Mouse (Mus musculus): ENCODE measurements around the gene Ttll7. TPM values are rescaled to one million over a fixed set of nuclear protein-coding genes. Genes with fewer than 3 reads are reported as not detected.

Ttll7 gene
- polyA plus RNA-seq, 1 experiment from 2014 or later, result 5.5 TPM

DNA sequence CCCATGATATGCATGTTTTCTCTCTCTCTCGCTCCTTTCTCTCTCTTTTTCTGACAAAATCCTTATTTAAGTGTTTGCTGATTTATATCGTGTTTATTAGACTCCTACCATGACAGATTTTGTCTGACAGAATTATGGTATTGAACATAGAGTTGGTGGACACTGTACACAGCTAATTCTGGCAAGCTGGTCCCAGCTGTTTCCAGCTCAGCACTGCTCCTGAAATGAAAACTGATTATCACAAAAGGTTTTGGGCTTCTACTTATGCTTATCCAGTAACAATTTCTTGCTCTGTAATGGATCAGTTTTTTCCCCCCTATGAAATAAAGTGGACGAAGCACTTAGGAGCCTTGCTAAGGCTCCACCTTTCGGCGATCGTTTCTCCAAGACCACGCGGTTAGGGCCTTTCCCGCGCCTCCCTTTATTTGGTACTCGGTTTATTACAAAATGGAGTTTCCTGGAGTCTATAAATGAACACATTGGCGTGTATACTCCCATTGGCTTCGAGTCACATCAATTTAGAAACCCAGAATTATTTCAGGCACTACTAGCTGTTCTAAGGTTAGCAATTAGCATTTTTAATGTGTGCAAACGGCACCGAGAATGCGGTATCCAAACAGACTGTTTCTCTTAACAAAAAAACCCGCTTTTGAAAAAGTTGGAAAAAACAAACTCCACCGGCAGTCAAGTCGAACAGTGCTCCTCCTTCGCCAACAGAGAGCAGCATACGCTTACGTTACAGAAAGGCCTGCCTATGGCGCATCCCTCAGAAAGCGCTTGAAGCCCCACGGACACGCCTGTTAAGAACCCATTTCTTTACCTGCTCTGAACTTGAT is 141.9 kb downstream of the Ttll7 start:
- DNase-seq (ENCODE audit: low spot score) (peak; percentile 74), ATAC-seq (replicated peaks; ENCODE audit: low FRiP score) (peak; percentile 87)
- H3K27me3 ChIP-seq (ENCODE audit: control insufficient read depth, insufficient read depth, low read length), result no peaks in the 10 kb centered on the region
- H3K9ac ChIP-seq (ENCODE audit: low read length), result no peak overlapping the region
- 47% methylated on average over 26 of the region's 26 CpGs for WGBS
- no peak overlapping the region for H3K27ac ChIP-seq (ENCODE audit: low read depth, low read length)
- H3K4me3 ChIP-seq (ENCODE audit: low read depth, low read length), result no peak overlapping the region
- no peaks in the 10 kb centered on the region for H3K4me1 ChIP-seq (replicated peaks; ENCODE audit: control insufficient read depth, insufficient read depth, low read length)
- no peak overlapping the region for H3K4me2 ChIP-seq (ENCODE audit: low read depth, low read length, severe bottlenecking)
- H3K36me3 ChIP-seq (ENCODE audit: control insufficient read depth, insufficient read depth, low read length), result no peaks in the 10 kb centered on the region
- H3K9me3 ChIP-seq (ENCODE audit: control insufficient read depth, low read length), result no peaks in the 10 kb centered on the region

DNA sequence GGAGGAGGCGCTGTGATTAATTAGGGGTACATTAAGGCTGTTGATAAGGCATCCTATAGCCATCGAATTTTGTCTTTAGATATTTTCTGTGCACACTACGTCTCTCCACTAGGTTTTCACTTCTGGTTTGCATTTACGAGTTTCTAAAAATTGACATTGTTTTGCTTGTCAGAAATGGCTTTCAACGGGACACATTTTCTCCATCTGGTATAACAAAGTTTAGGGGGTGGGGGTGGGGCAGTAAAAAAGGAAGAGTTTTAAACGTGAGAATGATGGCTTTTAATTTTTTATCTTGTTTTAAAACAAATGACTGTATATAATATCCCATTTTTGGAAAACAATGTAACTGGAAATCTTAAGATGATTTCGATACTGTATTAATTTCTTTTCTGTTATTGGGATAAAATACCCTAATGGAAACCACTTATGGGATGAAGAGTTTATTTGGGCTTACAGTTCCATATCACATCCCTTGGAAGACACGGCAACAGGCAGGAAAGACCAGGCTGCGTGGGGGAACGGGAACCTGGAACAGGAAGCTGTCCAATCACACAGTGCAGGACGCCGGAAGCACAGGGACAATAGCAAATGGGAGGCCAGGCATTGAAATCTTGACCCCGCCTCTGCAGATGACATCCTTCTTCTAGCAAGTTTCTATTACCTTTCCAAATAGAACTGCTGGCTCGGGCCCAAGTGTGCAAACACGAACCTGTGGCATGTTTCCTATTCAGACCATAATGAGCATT is 142.7 kb downstream of the Ttll7 start:
- 75% methylated on average over 15 of the region's 15 CpGs for WGBS
- no peak overlapping the region for H3K9ac ChIP-seq (ENCODE audit: low read length)
- no peak overlapping the region for H3K27ac ChIP-seq (ENCODE audit: low read depth, low read length)
- no peaks in the 10 kb centered on the region for H3K36me3 ChIP-seq (ENCODE audit: control insufficient read depth, insufficient read depth, low read length)
- DNase-seq (ENCODE audit: low spot score) (no peak), ATAC-seq (replicated peaks; ENCODE audit: low FRiP score) (no peak)
- no peak overlapping the region for H3K4me2 ChIP-seq (ENCODE audit: low read depth, low read length, severe bottlenecking)
- no peaks in the 10 kb centered on the region for H3K27me3 ChIP-seq (ENCODE audit: control insufficient read depth, insufficient read depth, low read length)
- no peak overlapping the region for H3K4me3 ChIP-seq (ENCODE audit: low read depth, low read length)
- H3K4me1 ChIP-seq (replicated peaks; ENCODE audit: control insufficient read depth, insufficient read depth, low read length), result no peaks in the 10 kb centered on the region
- no peaks in the 10 kb centered on the region for H3K9me3 ChIP-seq (ENCODE audit: control insufficient read depth, low read length)

DNA sequence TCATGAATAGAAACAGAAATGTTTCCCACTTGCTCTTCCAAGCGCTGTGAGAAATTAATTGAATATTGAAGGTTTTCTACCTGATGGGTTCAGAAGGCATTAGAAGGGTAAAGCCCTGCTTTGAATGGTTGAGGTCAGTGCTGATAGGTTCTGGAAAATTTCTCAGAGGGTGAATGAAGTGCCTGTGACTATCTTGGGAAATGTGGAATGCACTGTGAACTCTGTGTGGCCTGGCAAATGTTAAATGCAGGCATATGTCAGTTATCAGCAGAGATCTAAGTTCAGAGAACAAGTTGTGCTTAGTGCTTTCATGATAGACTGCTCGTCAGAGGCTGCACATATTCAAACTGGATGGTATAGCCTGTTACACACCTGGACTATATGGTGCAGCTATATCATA is 147.0 kb downstream of the Ttll7 start:
- Histone ChIP-seq H3K9me3 (ENCODE audit: control insufficient read depth, low read length) (no peaks in the 10 kb centered on the region), H3K4me1 (replicated peaks; ENCODE audit: control insufficient read depth, insufficient read depth, low read length) (no peaks in the 10 kb centered on the region), H3K4me3 (ENCODE audit: low read depth, low read length) (no peak overlapping the region), H3K9ac (ENCODE audit: low read length) (no peak overlapping the region), H3K36me3 (ENCODE audit: control insufficient read depth, insufficient read depth, low read length) (no peaks in the 10 kb centered on the region), H3K4me2 (ENCODE audit: low read depth, low read length, severe bottlenecking) (no peak overlapping the region), H3K27ac (ENCODE audit: low read depth, low read length) (no peak overlapping the region), H3K27me3 (ENCODE audit: control insufficient read depth, insufficient read depth, low read length) (no peaks in the 10 kb centered on the region)
- DNase-seq (ENCODE audit: low spot score) (no peak), ATAC-seq (replicated peaks; ENCODE audit: low FRiP score) (no peak)
- WGBS, result 93% methylated on average over 2 of the region's 2 CpGs

DNA sequence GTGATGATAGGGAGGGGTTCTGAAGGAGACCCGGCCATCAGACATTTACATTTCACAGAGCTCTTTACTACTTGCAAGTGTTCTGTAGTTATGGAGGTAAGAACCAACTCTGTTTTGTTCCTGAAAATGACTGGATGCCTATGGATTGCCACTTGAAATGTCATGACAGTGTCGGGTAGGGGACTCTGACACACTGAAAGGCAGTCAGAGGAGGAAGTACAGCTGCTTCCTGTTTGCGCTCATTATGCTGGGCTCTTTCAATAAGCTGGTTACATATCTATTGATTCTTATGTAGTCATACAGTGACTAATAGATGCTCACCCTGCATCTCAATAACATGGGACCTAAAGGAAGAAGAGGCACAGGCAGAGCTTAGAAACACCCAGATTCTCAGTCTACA is 148.8 kb downstream of the Ttll7 start:
- H3K27me3 ChIP-seq (ENCODE audit: control insufficient read depth, insufficient read depth, low read length), result no peaks in the 10 kb centered on the region
- no peak for DNase-seq (ENCODE audit: low spot score)

DNA sequence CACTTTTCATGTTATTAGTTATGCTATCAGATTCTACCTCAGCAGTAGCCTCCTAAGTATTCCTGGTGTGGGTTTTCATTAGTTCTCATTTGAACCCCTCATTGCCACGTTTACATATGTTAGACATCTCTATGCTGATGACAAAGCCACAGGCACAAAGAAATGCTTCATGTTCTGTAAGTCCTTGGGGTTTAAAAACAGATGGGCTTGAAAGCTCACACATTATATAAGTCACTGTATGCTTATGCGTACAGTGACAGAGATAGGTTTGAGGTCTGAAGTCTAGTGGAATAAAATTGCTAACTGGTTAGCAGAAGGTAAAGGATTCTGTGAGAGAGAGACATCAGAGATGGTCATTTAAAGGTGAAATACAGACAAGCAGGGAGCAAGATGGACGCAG is 149.4 kb downstream of the Ttll7 start:
- Histone ChIP-seq H3K9ac (ENCODE audit: low read length) (no peak overlapping the region), H3K4me2 (ENCODE audit: low read depth, low read length, severe bottlenecking) (no peak overlapping the region), H3K36me3 (ENCODE audit: control insufficient read depth, insufficient read depth, low read length) (no peaks in the 10 kb centered on the region), H3K27ac (ENCODE audit: low read depth, low read length) (no peak overlapping the region), H3K9me3 (ENCODE audit: control insufficient read depth, low read length) (no peaks in the 10 kb centered on the region), H3K4me1 (replicated peaks; ENCODE audit: control insufficient read depth, insufficient read depth, low read length) (no peaks in the 10 kb centered on the region), H3K27me3 (ENCODE audit: control insufficient read depth, insufficient read depth, low read length) (no peaks in the 10 kb centered on the region), H3K4me3 (ENCODE audit: low read depth, low read length) (no peak overlapping the region)
- ATAC-seq (replicated peaks; ENCODE audit: low FRiP score) (no peak), DNase-seq (ENCODE audit: low spot score) (no peak)
- 73% methylated on average over 3 of the region's 3 CpGs for WGBS

More for the DNA sequence above, 148.8 kb downstream of the Ttll7 start:
- Histone ChIP-seq H3K36me3 (ENCODE audit: control insufficient read depth, insufficient read depth, low read length) (no peaks in the 10 kb centered on the region), H3K4me3 (ENCODE audit: low read depth, low read length) (no peak overlapping the region), H3K9ac (ENCODE audit: low read length) (no peak overlapping the region), H3K27ac (ENCODE audit: low read depth, low read length) (no peak overlapping the region), H3K4me1 (replicated peaks; ENCODE audit: control insufficient read depth, insufficient read depth, low read length) (no peaks in the 10 kb centered on the region), H3K4me2 (ENCODE audit: low read depth, low read length, severe bottlenecking) (no peak overlapping the region), H3K9me3 (ENCODE audit: control insufficient read depth, low read length) (no peaks in the 10 kb centered on the region)
- 88% methylated on average over 3 of the region's 3 CpGs for WGBS
- no peak for ATAC-seq (replicated peaks; ENCODE audit: low FRiP score)

DNA sequence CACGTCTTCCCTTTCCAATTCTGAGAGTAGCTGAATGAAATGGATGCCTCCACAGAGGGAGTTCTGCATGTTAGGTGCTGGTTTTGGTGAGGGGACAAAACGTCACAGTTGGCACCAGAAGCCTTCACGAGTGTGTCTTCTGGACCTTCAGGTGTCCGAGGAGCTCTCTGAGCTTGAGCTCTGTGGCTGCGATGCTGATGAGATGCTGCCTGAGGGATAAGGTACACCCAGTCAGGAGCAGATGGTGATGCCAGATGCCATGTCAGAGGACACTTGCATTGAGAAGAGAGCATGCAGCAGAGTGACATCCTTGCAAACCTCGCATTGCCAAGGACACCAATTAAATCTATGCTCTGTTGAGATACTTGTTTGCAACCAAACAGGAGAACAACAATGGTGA is 164.3 kb downstream of the Ttll7 start:
- no peak overlapping the region for H3K9ac ChIP-seq (ENCODE audit: low read length)
- no peaks in the 10 kb centered on the region for H3K9me3 ChIP-seq (ENCODE audit: control insufficient read depth, low read length)
- DNase-seq (ENCODE audit: low spot score) (no peak), ATAC-seq (replicated peaks; ENCODE audit: low FRiP score) (no peak)
- H3K4me1 ChIP-seq (replicated peaks; ENCODE audit: control insufficient read depth, insufficient read depth, low read length), result no peaks in the 10 kb centered on the region
- H3K27ac ChIP-seq (ENCODE audit: low read depth, low read length), result no peak overlapping the region
- H3K36me3 ChIP-seq (ENCODE audit: control insufficient read depth, insufficient read depth, low read length), result no peaks in the 10 kb centered on the region
- 92% methylated on average over 6 of the region's 6 CpGs for WGBS
- H3K27me3 ChIP-seq (ENCODE audit: control insufficient read depth, insufficient read depth, low read length), result no peaks in the 10 kb centered on the region
- no peak overlapping the region for H3K4me2 ChIP-seq (ENCODE audit: low read depth, low read length, severe bottlenecking)
- H3K4me3 ChIP-seq (ENCODE audit: low read depth, low read length), result no peak overlapping the region

DNA sequence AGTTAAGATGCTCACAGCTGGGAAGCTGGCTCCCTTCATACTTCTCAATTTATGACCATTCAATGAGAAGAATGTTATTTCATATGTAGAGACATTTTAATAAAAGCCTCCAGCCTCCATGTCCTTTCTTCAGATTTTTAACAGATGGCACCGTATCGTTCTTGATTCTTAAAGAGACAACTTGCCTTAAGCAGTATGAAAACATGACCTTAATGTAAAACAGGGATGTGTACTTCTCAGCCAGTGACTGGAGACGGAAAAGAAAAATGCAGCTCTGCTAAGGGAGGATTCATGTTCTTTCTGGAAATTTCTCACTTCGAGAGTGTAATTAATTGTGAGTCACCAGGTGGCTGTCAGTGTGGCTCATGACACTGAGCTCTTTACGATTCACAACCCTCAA is 167.3 kb downstream of the Ttll7 start:
- H3K9me3 ChIP-seq (ENCODE audit: control insufficient read depth, low read length), result no peaks in the 10 kb centered on the region
- DNase-seq (ENCODE audit: low spot score) (no peak), ATAC-seq (replicated peaks; ENCODE audit: low FRiP score) (no peak)
- whole genome bisulfite sequencing, result 80% methylated on average over 5 of the region's 5 CpGs
- H3K36me3 ChIP-seq (ENCODE audit: control insufficient read depth, insufficient read depth, low read length), result no peaks in the 10 kb centered on the region
- no peaks in the 10 kb centered on the region for H3K4me1 ChIP-seq (replicated peaks; ENCODE audit: control insufficient read depth, insufficient read depth, low read length)
- H3K9ac ChIP-seq (ENCODE audit: low read length), result no peak overlapping the region
- no peak overlapping the region for H3K4me2 ChIP-seq (ENCODE audit: low read depth, low read length, severe bottlenecking)
- no peak overlapping the region for H3K4me3 ChIP-seq (ENCODE audit: low read depth, low read length)
- no peaks in the 10 kb centered on the region for H3K27me3 ChIP-seq (ENCODE audit: control insufficient read depth, insufficient read depth, low read length)
- H3K27ac ChIP-seq (ENCODE audit: low read depth, low read length), result no peak overlapping the region

DNA sequence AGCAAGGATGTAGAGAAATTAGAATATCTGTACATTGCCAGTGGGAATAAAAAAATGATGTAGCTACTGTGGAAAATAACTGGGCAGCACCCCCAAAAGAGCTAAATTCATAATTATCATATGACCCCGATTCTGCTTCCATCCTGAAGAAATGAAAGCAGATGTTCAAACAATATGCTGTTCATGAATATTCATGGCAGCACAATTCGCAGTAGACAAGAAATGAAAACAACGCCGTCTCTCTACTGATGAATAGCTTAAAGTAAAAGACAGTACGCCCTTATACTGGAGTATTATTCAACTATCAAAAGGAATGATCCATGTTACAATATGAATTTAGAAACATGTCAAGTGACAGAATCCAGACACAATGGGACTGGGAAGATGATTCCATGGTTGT is 174.1 kb downstream of the Ttll7 start:
- Histone ChIP-seq H3K27me3 (ENCODE audit: control insufficient read depth, insufficient read depth, low read length) (no peaks in the 10 kb centered on the region), H3K4me3 (ENCODE audit: low read depth, low read length) (no peak overlapping the region), H3K9me3 (ENCODE audit: control insufficient read depth, low read length) (no peaks in the 10 kb centered on the region), H3K4me2 (ENCODE audit: low read depth, low read length, severe bottlenecking) (no peak overlapping the region), H3K27ac (ENCODE audit: low read depth, low read length) (no peak overlapping the region), H3K9ac (ENCODE audit: low read length) (no peak overlapping the region), H3K4me1 (replicated peaks; ENCODE audit: control insufficient read depth, insufficient read depth, low read length) (no peaks in the 10 kb centered on the region), H3K36me3 (ENCODE audit: control insufficient read depth, insufficient read depth, low read length) (no peaks in the 10 kb centered on the region)
- ATAC-seq (replicated peaks; ENCODE audit: low FRiP score) (no peak), DNase-seq (ENCODE audit: low spot score) (no peak)
- 77% methylated on average over 5 of the region's 5 CpGs for WGBS
